Mouse (Mus musculus) liver, postnatal 0 days (tissue): ENCODE results near the gene Astn1. TPM values are rescaled to one million over a fixed set of nuclear protein-coding genes. Genes with fewer than 3 reads are reported as not detected.

Source experiments
- ATAC-seq: fragments of 200-750 bp; cut with Nextera tagmentation; 2 replicates; pipeline ENCODE4 v1.8.0; 2017; ENCODE audit warnings: mild to moderate bottlenecking, moderate library complexity
- DNase-seq: peaks from one replicate; pipeline ENCODE4 v3.0.0-alpha.2; 2016
- H3K27ac ChIP-seq: fragments of 300-500 bp; sonication (generic); 2 replicates; pipeline ENCODE4 v1.5.1; 2014; ENCODE audit warnings: antibody characterized with exemption, moderate library complexity, mild to moderate bottlenecking, low read depth
- H3K27me3 ChIP-seq: fragments of 300-500 bp; sonication (generic); 2 replicates; pipeline ENCODE4 v1.6.1; 2014; ENCODE audit warnings: low read length, control low read depth, mixed read lengths; ENCODE audit not compliant: insufficient read depth
- H3K36me3 ChIP-seq: fragments of 300-500 bp; sonication (generic); replicated peaks from 2 replicates; pipeline ENCODE4 v1.6.1; 2014; ENCODE audit warnings: mild to moderate bottlenecking, control low read depth, low read length, moderate library complexity, mixed read lengths; ENCODE audit not compliant: insufficient read depth
- H3K4me1 ChIP-seq: fragments of 300-500 bp; sonication (generic); 2 replicates; pipeline ENCODE4 v1.6.1; 2014; ENCODE audit warnings: antibody characterized with exemption, mild to moderate bottlenecking, control low read depth; ENCODE audit not compliant: insufficient read depth
- H3K4me2 ChIP-seq: fragments of 300-500 bp; sonication (generic); 2 replicates; pipeline ENCODE4 v1.6.1; 2014; ENCODE audit warnings: low read depth, mild to moderate bottlenecking, low read length, moderate library complexity, mixed read lengths
- H3K4me3 ChIP-seq: fragments of 300-500 bp; sonication (generic); 2 replicates; pipeline ENCODE4 v1.5.1; 2014; ENCODE audit warnings: low read depth, low read length
- H3K9ac ChIP-seq: fragments of 300-500 bp; sonication (generic); replicated peaks from 2 replicates; pipeline ENCODE4 v1.6.1; 2014; ENCODE audit warnings: mild to moderate bottlenecking, moderate library complexity
- H3K9me3 ChIP-seq: fragments of 300-500 bp; sonication (generic); 2 replicates; pipeline ENCODE4 v1.6.1; 2016; ENCODE audit warnings: mild to moderate bottlenecking, control low read depth, low read length, mixed read lengths
- CTCF ChIP-seq: sonication (generic); IDR thresholded peaks from 2 replicates; pipeline ENCODE4 v1.5.1; 2016; ENCODE audit warnings: antibody characterized with exemption, low read depth
- EP300 ChIP-seq: IDR thresholded peaks from 2 replicates; pipeline ENCODE4 v1.6.1; 2016; ENCODE audit warnings: antibody characterized with exemption, low read depth, mild to moderate bottlenecking
- WGBS: fragments of 180-500 bp; shearing (Covaris S2); extraction: QIAGEN DNeasy Blood & Tissue Kit; methylation state at CpG from one replicate; pipeline ENCODE4 v1.1.7; 2014; ENCODE audit not compliant: insufficient replicate concordance; 5-methylcytosine and 5-hydroxymethylcytosine counted together
- polyA plus RNA-seq: library from polyadenylated mRNA; unstranded; fragments of >200 nt; fragmentation: Nextera tagmentation; extraction: Ambion mirVana; gene quantifications from 2 replicates; pipeline ENCODE4 v1.2.1, GENCODE M21; 2015

Gene Astn1
- polyA plus RNA-seq, 1 experiment from 2014 or later = not detected

- H3K9me3 ChIP-seq = no peaks in the 10 kb centered on the region
- TF ChIP-seq EP300 (no peak), CTCF (no peak)
- H3K4me3 ChIP-seq = no peak overlapping the region
- WGBS = 67% methylated on average over 1 of the region's 1 CpGs
- H3K27ac ChIP-seq = no peak overlapping the region
- no peak overlapping the region for H3K9ac ChIP-seq
- ATAC-seq (no peak), DNase-seq (no peak)
- no peaks in the 10 kb centered on the region for H3K36me3 ChIP-seq
- no peaks in the 10 kb centered on the region for H3K27me3 ChIP-seq
- H3K4me1 ChIP-seq = no peaks in the 10 kb centered on the region
- H3K4me2 ChIP-seq = no peak overlapping the region
Observed at GRCm38 (mm10) chr1:158446071-158446470, 84.0 kb downstream of the Astn1 start.

GRCm38 (mm10) chr1:158447956-158448355, 85.9 kb downstream of the Astn1 start:
- no peak for TF ChIP-seq CTCF
- TF ChIP-seq EP300 = no peak
- H3K4me1 ChIP-seq = no peaks in the 10 kb centered on the region
- H3K4me3 ChIP-seq = no peak overlapping the region
- no peaks in the 10 kb centered on the region for H3K9me3 ChIP-seq
- no peaks in the 10 kb centered on the region for H3K36me3 ChIP-seq
- no peak overlapping the region for H3K4me2 ChIP-seq
- no peak overlapping the region for H3K27ac ChIP-seq
- no peak overlapping the region for H3K9ac ChIP-seq
- no peaks in the 10 kb centered on the region for H3K27me3 ChIP-seq
- ATAC-seq = no peak
- no peak for DNase-seq
- 75% methylated on average over 7 of the region's 7 CpGs for WGBS

- H3K36me3 ChIP-seq = no peaks in the 10 kb centered on the region
- no peak overlapping the region for H3K4me3 ChIP-seq
- no peak overlapping the region for H3K27ac ChIP-seq
- H3K9me3 ChIP-seq = no peaks in the 10 kb centered on the region
- no peaks in the 10 kb centered on the region for H3K27me3 ChIP-seq
- H3K9ac ChIP-seq = no peak overlapping the region
- no peak overlapping the region for H3K4me2 ChIP-seq
- no peak for ATAC-seq
- no peaks in the 10 kb centered on the region for H3K4me1 ChIP-seq
- DNase-seq = no peak
- TF ChIP-seq CTCF = no peak
Observed at GRCm38 (mm10) chr1:158452675-158453074, 90.6 kb downstream of the Astn1 start.

DNA sequence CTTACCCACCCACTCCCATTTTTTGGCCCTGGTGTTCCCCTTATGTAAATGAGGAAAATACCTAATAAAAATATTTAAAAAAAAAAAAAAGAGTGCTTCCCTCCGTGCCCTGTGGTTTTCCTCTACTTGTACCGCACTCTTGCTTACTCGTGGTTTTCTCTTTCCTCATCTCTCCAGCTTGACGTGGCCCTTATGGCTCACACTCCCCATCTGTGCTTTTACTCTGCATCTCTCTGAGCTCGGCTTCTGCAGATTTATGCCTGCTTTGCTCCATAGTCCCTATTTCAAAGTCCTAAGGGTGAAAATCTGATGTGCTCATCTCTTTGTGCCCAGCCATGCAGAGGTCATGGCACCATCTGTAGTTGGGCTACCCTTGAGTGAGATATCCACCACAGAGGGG, 91.5 kb downstream of the Astn1 start:
- no peak for DNase-seq
- H3K27ac ChIP-seq = no peak overlapping the region
- no peaks in the 10 kb centered on the region for H3K4me1 ChIP-seq
- TF ChIP-seq EP300 (no peak), CTCF (no peak)
- H3K36me3 ChIP-seq = no peaks in the 10 kb centered on the region
- H3K9me3 ChIP-seq = no peaks in the 10 kb centered on the region
- H3K9ac ChIP-seq = no peak overlapping the region
- H3K4me3 ChIP-seq = no peak overlapping the region
- ATAC-seq = no peak
- H3K4me2 ChIP-seq = no peak overlapping the region
- WGBS = 54% methylated on average over 5 of the region's 5 CpGs
- no peaks in the 10 kb centered on the region for H3K27me3 ChIP-seq

GRCm38 (mm10) chr1:158463975-158464374, 101.9 kb downstream of the Astn1 start:
- DNase-seq = no peak
- H3K27ac ChIP-seq = no peak overlapping the region
- no peak for ATAC-seq
- H3K4me1 ChIP-seq = no peaks in the 10 kb centered on the region
- no peaks in the 10 kb centered on the region for H3K36me3 ChIP-seq
- H3K4me2 ChIP-seq = no peak overlapping the region
- H3K4me3 ChIP-seq = no peak overlapping the region
- no peaks in the 10 kb centered on the region for H3K9me3 ChIP-seq
- TF ChIP-seq EP300 (no peak), CTCF (no peak)
- no peaks in the 10 kb centered on the region for H3K27me3 ChIP-seq
- no peak overlapping the region for H3K9ac ChIP-seq
- 60% methylated on average over 6 of the region's 6 CpGs for WGBS

- H3K4me2 ChIP-seq = no peak overlapping the region
- no peak for TF ChIP-seq CTCF
- TF ChIP-seq EP300 = no peak
- H3K27ac ChIP-seq = no peak overlapping the region
- ATAC-seq (no peak), DNase-seq (no peak)
- H3K9ac ChIP-seq = no peak overlapping the region
- H3K9me3 ChIP-seq = no peaks in the 10 kb centered on the region
- H3K4me1 ChIP-seq = no peaks in the 10 kb centered on the region
- H3K27me3 ChIP-seq = no peaks in the 10 kb centered on the region
- WGBS = 57% methylated on average over 6 of the region's 6 CpGs
- H3K36me3 ChIP-seq = no peaks in the 10 kb centered on the region
- H3K4me3 ChIP-seq = no peak overlapping the region
Observed at GRCm38 (mm10) chr1:158465286-158465685, 103.2 kb downstream of the Astn1 start.

DNA sequence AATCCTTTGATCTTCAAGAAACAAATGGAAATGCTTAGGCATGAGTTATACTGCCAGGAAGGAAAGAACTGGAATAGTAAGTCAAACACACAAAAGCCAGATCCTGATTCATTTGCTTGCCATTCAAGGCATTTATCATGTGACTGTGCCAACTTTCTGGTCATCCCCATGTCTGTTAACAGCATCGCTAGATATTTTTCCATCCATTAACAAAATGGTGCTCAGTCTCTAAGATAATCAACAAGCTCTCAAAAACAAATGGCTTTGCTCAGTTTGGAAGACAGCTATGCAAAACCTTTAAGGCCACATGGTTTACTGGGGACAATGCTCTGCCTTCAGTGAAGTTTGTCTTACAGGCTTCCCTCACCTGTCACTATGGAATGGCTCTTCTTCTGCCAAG, 115.8 kb downstream of the Astn1 start:
- Histone ChIP-seq H3K27ac (no peak overlapping the region), H3K9me3 (no peaks in the 10 kb centered on the region), H3K9ac (no peak overlapping the region), H3K36me3 (no peaks in the 10 kb centered on the region), H3K27me3 (no peaks in the 10 kb centered on the region), H3K4me1 (no peaks in the 10 kb centered on the region), H3K4me3 (no peak overlapping the region), H3K4me2 (no peak overlapping the region)
- DNase-seq = no peak
- TF ChIP-seq CTCF (no peak), EP300 (no peak)
- no peak for ATAC-seq
- WGBS = 76% methylated on average over 1 of the region's 1 CpGs
